ENCODE assay signal across 9 mouse cellular contexts in the genomic region with DNA sequence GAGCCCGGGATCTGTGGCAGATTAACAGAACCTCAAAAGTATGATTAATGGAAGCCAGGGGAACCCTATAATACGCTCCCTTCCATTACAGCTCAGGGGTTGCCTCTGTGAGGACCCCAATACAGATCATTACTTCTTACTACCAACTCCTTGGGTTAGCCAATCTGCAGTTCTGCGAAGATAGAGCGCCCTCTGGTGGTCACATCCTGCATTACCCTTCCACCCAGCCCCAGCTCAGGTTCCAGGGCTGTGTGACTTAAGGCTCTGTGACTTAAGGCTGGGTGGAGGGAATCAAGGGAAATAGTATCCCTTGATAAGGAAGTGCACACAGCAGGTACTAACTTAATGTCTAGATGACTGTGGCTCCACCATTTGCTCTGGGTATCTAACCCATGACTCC. TPM values are rescaled to one million over a fixed set of nuclear protein-coding genes. Genes with fewer than 3 reads are reported as not detected.
DNase-seq lines count a peak whose midpoint lies in the region; ATAC-seq and TF ChIP-seq lines count a peak whose summit lies in the region.
"Had no signal": no experiment of that assay in that cellular context is flagged by ENCODE, and none has a peak within 500 bp of the region (broad histone marks: within the 10 kb centered on the region; RNA-seq: fewer than 3 reads in every experiment).

No protein-coding gene starts in this region.

- TF ChIP-seq CTCF in thymus, adult 2 months (IDR thresholded peaks at IDR 0.05; ENCODE audit: borderline replicate concordance, control insufficient read depth, extremely low read depth, insufficient read depth, low read length, poor library complexity) = peak; percentile 64; the same call in 1 of the 2 replicates

- DNase-seq in A20 (ENCODE audit: low read depth, low spot score) = peak; percentile 64
- DNase-seq in adrenal gland, adult 8-10 months = peak; percentile 39
- DNase-seq in embryonic facial prominence, embryonic 10.5 days (ENCODE audit: low spot score) = peak; percentile 86
- DNase-seq in lung, adult 18-20 months = peak; percentile 66 to 72
- peak; percentile 78 for DNase-seq in thymus, adult 2 months

- ATAC-seq in heart, embryonic 12.5 days (ENCODE audit: insufficient number of reproducible peaks, low FRiP score) = no peak
- ATAC-seq in kidney, embryonic 16.5 days (ENCODE audit: low FRiP score, low TSS enrichment) = peak; percentile 29; the same call in 1 of the 2 replicates
- peak; percentile 24; the same call in 1 of the 2 replicates for ATAC-seq in neutrophil, adult 5-6 weeks (ENCODE audit: extremely low read depth, insufficient number of reproducible peaks, low FRiP score, poor library complexity, severe bottlenecking)

- no peak overlapping the region for H3K9ac ChIP-seq in heart, embryonic 12.5 days
- no peak overlapping the region for H3K9ac ChIP-seq in kidney, embryonic 16.5 days (replicated peaks; ENCODE audit: low read length)
- H3K9ac ChIP-seq: embryonic facial prominence, embryonic 15.5 days had no signal

- no peaks in the 10 kb centered on the region for H3K27me3 ChIP-seq in embryonic facial prominence, embryonic 10.5 days (replicated peaks; ENCODE audit: low read depth, poor library complexity, severe bottlenecking)
- H3K27me3 ChIP-seq in heart, embryonic 12.5 days (replicated peaks) = peaks cover 12% of the 10 kb centered on the region; the same call in 1 of the 2 replicates
- H3K27me3 ChIP-seq in kidney, embryonic 16.5 days (ENCODE audit: insufficient read depth, low read length) = no peaks in the 10 kb centered on the region
- H3K27me3 ChIP-seq in thymus, adult 2 months (ENCODE audit: control insufficient read depth, insufficient read depth, low read length) = no peaks in the 10 kb centered on the region
- H3K27me3 ChIP-seq: embryonic facial prominence, embryonic 15.5 days had no signal

- H3K4me1 ChIP-seq in embryonic facial prominence, embryonic 10.5 days = peaks cover 12% of the 10 kb centered on the region
- peaks cover 18% of the 10 kb centered on the region for H3K4me1 ChIP-seq in heart, embryonic 12.5 days (replicated peaks)
- no peaks in the 10 kb centered on the region for H3K4me1 ChIP-seq in kidney, embryonic 16.5 days (ENCODE audit: insufficient read depth, low read length)
- H3K4me1 ChIP-seq in thymus, adult 2 months (replicated peaks; ENCODE audit: control insufficient read depth, insufficient read depth, low read length) = no peaks in the 10 kb centered on the region
- H3K4me1 ChIP-seq: embryonic facial prominence, embryonic 15.5 days had no signal

- H3K27ac ChIP-seq in embryonic facial prominence, embryonic 10.5 days (replicated peaks) = no peak overlapping the region
- no peak overlapping the region for H3K27ac ChIP-seq in heart, embryonic 12.5 days (ENCODE audit: poor library complexity, severe bottlenecking)
- no peak overlapping the region for H3K27ac ChIP-seq in kidney, embryonic 16.5 days (ENCODE audit: low read length)
- no peak overlapping the region for H3K27ac ChIP-seq in thymus, adult 2 months (ENCODE audit: control insufficient read depth, insufficient read depth, low read length)
- H3K27ac ChIP-seq: embryonic facial prominence, embryonic 15.5 days had no signal

- TF ChIP-seq POLR2A in thymus, adult 2 months (IDR thresholded peaks at IDR 0.05; ENCODE audit: control insufficient read depth, extremely low read depth, insufficient read depth, low read length, poor library complexity) = no peak

- H3K4me3 ChIP-seq in embryonic facial prominence, embryonic 10.5 days = no peak overlapping the region
- H3K4me3 ChIP-seq in heart, embryonic 12.5 days = no peak overlapping the region
- no peak overlapping the region for H3K4me3 ChIP-seq in kidney, embryonic 16.5 days (ENCODE audit: low read length)
- H3K4me3 ChIP-seq in thymus, adult 2 months (ENCODE audit: control insufficient read depth, insufficient read depth, low read length) = no peak overlapping the region
- H3K4me3 ChIP-seq: embryonic facial prominence, embryonic 15.5 days had no signal

- H3K4me2 ChIP-seq in heart, embryonic 12.5 days = peak overlapping the region; percentile 51
- H3K4me2 ChIP-seq in kidney, embryonic 16.5 days (replicated peaks; ENCODE audit: low read depth, low read length) = no peak overlapping the region
- H3K4me2 ChIP-seq: embryonic facial prominence, embryonic 15.5 days had no signal

- 21% methylated on average over 4 of the region's 4 CpGs for WGBS in embryonic facial prominence, embryonic 10.5 days
- WGBS in heart, embryonic 12.5 days = 22% methylated on average over 4 of the region's 4 CpGs
- WGBS in kidney, embryonic 16.5 days = 22% methylated on average over 4 of the region's 4 CpGs
- WGBS in thymus, adult 2 months = 22% methylated on average over 4 of the region's 4 CpGs

- H3K36me3 ChIP-seq in embryonic facial prominence, embryonic 10.5 days (replicated peaks) = peaks cover 42% of the 10 kb centered on the region
- no peaks in the 10 kb centered on the region for H3K36me3 ChIP-seq in heart, embryonic 12.5 days
- no peaks in the 10 kb centered on the region for H3K36me3 ChIP-seq in kidney, embryonic 16.5 days (ENCODE audit: insufficient read depth, low read length)
- H3K36me3 ChIP-seq in thymus, adult 2 months (ENCODE audit: control insufficient read depth, insufficient read depth, low read length) = no peaks in the 10 kb centered on the region
- H3K36me3 ChIP-seq: embryonic facial prominence, embryonic 15.5 days had no signal

- H3K9me3 ChIP-seq in embryonic facial prominence, embryonic 10.5 days = no peaks in the 10 kb centered on the region
- H3K9me3 ChIP-seq in heart, embryonic 12.5 days (replicated peaks) = no peaks in the 10 kb centered on the region
- no peaks in the 10 kb centered on the region for H3K9me3 ChIP-seq in kidney, embryonic 16.5 days (ENCODE audit: low read length)
- H3K9me3 ChIP-seq: embryonic facial prominence, embryonic 15.5 days had no signal

RNA-seq across cellular contexts. Expression of a gene that starts 25.7 kb away (rescaled TPM):
- total RNA-seq in adrenal gland, adult 8-10 months (2022) = 10 to 100 TPM; 19.9 to 51.4 (median 32.9) TPM
- 18.1 and 19.6 TPM in 2 replicates for polyA plus RNA-seq in embryonic facial prominence, embryonic 10.5 days (2016; fragmentation: Nextera tagmentation; extraction: Ambion mirVana)
- 2.0 and 2.1 TPM in 2 replicates for polyA plus RNA-seq in heart, embryonic 12.5 days (2016; fragmentation: Nextera tagmentation; extraction: Ambion mirVana)
- polyA plus RNA-seq in kidney, embryonic 16.5 days (2015; fragmentation: Nextera tagmentation; extraction: Ambion mirVana) = 5.1 and 6.2 TPM in 2 replicates
- 0.35 and 1.5 TPM in 2 replicates for total RNA-seq in neutrophil, adult 5-6 weeks (2017)
- 1.2 and 1.5 TPM in 2 replicates for polyA plus RNA-seq in thymus, adult 2 months (2012; rRNA removed)
